32 mouse cellular contexts compared by ENCODE assay signal in the genomic region with DNA sequence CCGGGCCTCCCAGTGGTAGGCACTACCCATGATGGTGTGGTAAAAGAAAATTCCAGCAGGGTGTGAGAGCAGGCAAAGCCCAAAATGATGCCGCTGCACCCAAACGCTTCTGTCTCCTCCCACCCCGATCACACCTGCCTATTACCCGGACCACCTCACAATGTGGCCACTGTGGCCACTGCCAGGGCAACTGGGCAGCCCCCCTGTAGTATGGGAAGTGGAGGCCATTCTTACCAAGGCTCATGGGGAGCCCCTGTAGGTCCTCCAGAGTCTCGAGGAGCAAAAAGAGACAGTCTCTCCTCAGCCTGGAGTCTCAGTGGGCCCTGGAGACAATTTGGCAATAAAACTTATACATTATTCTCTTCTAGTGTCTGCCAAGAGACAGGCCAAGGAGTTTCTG. TPM values are rescaled to one million over a fixed set of nuclear protein-coding genes. Genes with fewer than 3 reads are reported as not detected.
"Had no signal": no experiment of that assay in that cellular context is flagged by ENCODE, and none has a peak within 500 bp of the region (broad histone marks: within the 10 kb centered on the region; RNA-seq: fewer than 3 reads in every experiment).

A gene (minus strand): TSS at position 101 of the 400 bp plus-strand sequence.

- DNase-seq: gastrocnemius, postnatal 14 days; gastrocnemius, postnatal 36 days; heart, adult 11 months; heart, adult 2 months; heart, postnatal 14 days; heart, postnatal 36 days; kidney, adult 11 months; kidney, adult 2 months; kidney, adult 9 months; kidney, postnatal 14 days; kidney, postnatal 36 days; layer of hippocampus, adult 9-11 months; layer of hippocampus, postnatal 36 days had no signal

- H3K36me3 ChIP-seq: heart, embryonic 13.5 days; heart, embryonic 15.5 days; hindbrain, embryonic 13.5 days; hindbrain, embryonic 15.5 days; kidney, embryonic 15.5 days; limb, embryonic 13.5 days; limb, embryonic 15.5 days; liver, embryonic 12.5 days had no signal

- ATAC-seq: hindbrain, postnatal 0 days; intestine, embryonic 16.5 days; liver, embryonic 12.5 days had no signal

- H3K9me3 ChIP-seq: heart, embryonic 13.5 days; heart, embryonic 15.5 days; hindbrain, embryonic 13.5 days; hindbrain, embryonic 15.5 days; kidney, embryonic 15.5 days; limb, embryonic 13.5 days; limb, embryonic 15.5 days; liver, embryonic 12.5 days had no signal

- H3K9ac ChIP-seq: heart, embryonic 13.5 days; heart, embryonic 15.5 days; hindbrain, embryonic 13.5 days; hindbrain, embryonic 15.5 days; kidney, embryonic 15.5 days; limb, embryonic 13.5 days; limb, embryonic 15.5 days; liver, embryonic 12.5 days; liver, embryonic 14.5 days had no signal

- H3K27ac ChIP-seq: heart, adult 2 months; heart, embryonic 13.5 days; heart, embryonic 15.5 days; hindbrain, embryonic 13.5 days; hindbrain, embryonic 15.5 days; hindbrain, postnatal 0 days; kidney, embryonic 15.5 days; kidney, postnatal 0 days; limb, embryonic 13.5 days; limb, embryonic 15.5 days; liver, embryonic 12.5 days; liver, embryonic 14.5 days had no signal

- H3K4me3 ChIP-seq: heart, adult 2 months; heart, embryonic 13.5 days; heart, embryonic 15.5 days; hindbrain, embryonic 13.5 days; hindbrain, embryonic 15.5 days; kidney, embryonic 15.5 days; limb, embryonic 13.5 days; limb, embryonic 15.5 days; liver, embryonic 12.5 days had no signal

- H3K4me2 ChIP-seq: heart, embryonic 11.5 days; heart, embryonic 13.5 days; heart, embryonic 15.5 days; hindbrain, embryonic 13.5 days; hindbrain, embryonic 15.5 days; kidney, embryonic 15.5 days; limb, embryonic 13.5 days; limb, embryonic 15.5 days; liver, embryonic 12.5 days had no signal

- H3K4me1 ChIP-seq: heart, embryonic 13.5 days; heart, embryonic 15.5 days; limb, embryonic 13.5 days; limb, embryonic 15.5 days had no signal

- H3K27me3 ChIP-seq: hindbrain, embryonic 15.5 days; limb, embryonic 13.5 days; limb, embryonic 15.5 days had no signal

RNA-seq across cellular contexts. Expression of the gene that starts here (rescaled TPM):
- polyA plus RNA-seq: heart, adult 2 months; heart, embryonic 11.5 days; heart, embryonic 13.5 days; heart, embryonic 15.5 days; heart, postnatal 0 days; hindbrain, embryonic 11.5 days; hindbrain, embryonic 13.5 days; hindbrain, embryonic 15.5 days; hindbrain, postnatal 0 days; intestine, embryonic 14.5 days; intestine, embryonic 16.5 days; kidney, adult 2 months; kidney, embryonic 15.5 days; large intestine, adult 2 months; limb, embryonic 11.5 days; limb, embryonic 13.5 days; limb, embryonic 15.5 days; liver, adult 2 months; liver, embryonic 12.5 days; liver, embryonic 14.5 days had no signal
